Mouse (Mus musculus) midbrain, embryonic 11.5 days (tissue): ENCODE data around the gene Relt. TPM values are rescaled to one million over a fixed set of nuclear protein-coding genes. Genes with fewer than 3 reads are reported as not detected.
"Not testable (repeated sequence)": the region's sequence is repeated elsewhere in the genome, so short reads cannot be mapped to it uniquely, and the experiment has no call there.

Experiments
- ATAC-seq: fragments of 200-750 bp; cut with Nextera tagmentation; 2 replicates; pipeline ENCODE4 v1.8.0; 2017; ENCODE audit warnings: moderate TSS enrichment, moderate library complexity; ENCODE audit not compliant: low FRiP score
- DNase-seq: peaks from one replicate; pipeline ENCODE4 v3.0.0; 2015; ENCODE audit warnings: low spot score; ENCODE audit errors: missing footprints
- H3K27ac ChIP-seq: fragments of 300-500 bp; sonication (generic); 2 replicates; pipeline ENCODE4 v1.5.1; 2014; ENCODE audit warnings: low read depth, low read length
- H3K27me3 ChIP-seq: fragments of 300-500 bp; sonication (generic); 2 replicates; pipeline ENCODE4 v1.6.1; 2014; ENCODE audit warnings: mild to moderate bottlenecking, low read length, moderate library complexity, mixed read lengths; ENCODE audit not compliant: control insufficient read depth, insufficient read depth
- H3K36me3 ChIP-seq: fragments of 300-500 bp; sonication (generic); 2 replicates; pipeline ENCODE4 v1.6.1; 2014; ENCODE audit warnings: mild to moderate bottlenecking, low read length, moderate library complexity, mixed read lengths; ENCODE audit not compliant: control insufficient read depth, insufficient read depth
- H3K4me1 ChIP-seq: fragments of 300-500 bp; sonication (generic); 2 replicates; pipeline ENCODE4 v1.6.1; 2014; ENCODE audit warnings: low read length; ENCODE audit not compliant: control insufficient read depth, insufficient read depth
- H3K4me2 ChIP-seq: fragments of 300-500 bp; sonication (generic); 2 replicates; pipeline ENCODE4 v1.6.1; 2014; ENCODE audit warnings: mild to moderate bottlenecking, moderate library complexity
- H3K4me3 ChIP-seq: fragments of 300-500 bp; sonication (generic); 2 replicates; pipeline ENCODE4 v1.5.1; 2014; ENCODE audit warnings: low read depth, low read length
- H3K9ac ChIP-seq: fragments of 300-500 bp; sonication (generic); 2 replicates; pipeline ENCODE4 v1.6.1; 2014; ENCODE audit warnings: low read length
- H3K9me3 ChIP-seq: fragments of 300-500 bp; sonication (generic); 2 replicates; pipeline ENCODE4 v1.6.1; 2016; ENCODE audit warnings: low read length; ENCODE audit not compliant: control insufficient read depth
- WGBS: fragments of 180-500 bp; shearing (Covaris S2); extraction: QIAGEN DNeasy Blood & Tissue Kit; methylation state at CpG from one replicate; pipeline ENCODE4 v1.1.7; 2014; 5-methylcytosine and 5-hydroxymethylcytosine counted together
- polyA plus RNA-seq: library from polyadenylated mRNA; unstranded; fragments of >200 nt; fragmentation: Nextera tagmentation; extraction: Ambion mirVana; gene quantifications from 2 replicates; pipeline ENCODE4 v1.2.1, GENCODE M21; 2014

Relt gene
- polyA plus RNA-seq, 1 experiment from 2014 or later = 2.2 TPM

- H3K4me3 ChIP-seq = no peak overlapping the region
- ATAC-seq (no peak), DNase-seq (no peak)
- H3K4me2 ChIP-seq = no peak overlapping the region
- WGBS = 73% methylated on average over 5 of the region's 5 CpGs
- H3K36me3 ChIP-seq = no peaks in the 10 kb centered on the region
- H3K9me3 ChIP-seq = no peaks in the 10 kb centered on the region
- no peak overlapping the region for H3K27ac ChIP-seq
- H3K4me1 ChIP-seq = 0 out of 2 replicates have a peak, but pooled peaks cover 2% of the 10 kb centered on the region
- H3K9ac ChIP-seq = no peak overlapping the region
- H3K27me3 ChIP-seq = no peaks in the 10 kb centered on the region
These were observed 8.4 kb downstream of the Relt start for GRCm38 (mm10) chr7:100854861-100855260.

DNA sequence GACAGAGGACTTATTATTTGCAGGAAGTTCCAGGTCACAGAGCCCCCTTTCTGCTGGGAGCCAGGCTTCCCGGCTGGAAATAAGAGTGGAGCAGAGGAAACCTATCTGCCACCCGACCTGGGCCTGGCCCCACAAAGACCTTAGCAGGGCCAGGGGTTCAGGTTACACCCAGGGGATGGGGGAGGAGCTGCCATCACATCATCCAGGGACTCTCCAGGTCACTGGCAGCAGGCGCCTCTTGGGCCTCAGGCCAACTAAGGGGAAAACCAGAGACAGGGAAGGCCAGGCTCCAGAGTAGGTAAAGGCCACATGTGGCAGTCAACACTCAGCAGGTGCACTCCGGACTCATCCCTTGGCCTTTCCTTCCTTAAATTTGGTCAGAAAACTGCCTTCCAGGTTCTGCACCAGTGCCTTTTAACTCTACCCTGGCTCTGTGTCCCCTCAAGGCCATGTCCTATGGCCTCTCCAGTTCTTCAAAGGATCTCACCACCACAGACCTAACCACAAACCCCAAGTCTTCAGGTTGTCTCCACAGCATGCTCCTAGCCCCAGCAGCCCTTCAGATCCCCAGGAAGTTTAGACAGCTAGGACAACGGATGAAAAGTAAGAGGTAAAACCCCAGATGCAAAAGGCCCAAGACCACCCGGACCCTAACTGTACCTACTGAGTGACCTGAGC, 9.0 kb downstream of the Relt start:
- Histone ChIP-seq H3K27ac (no peak overlapping the region), H3K27me3 (no peaks in the 10 kb centered on the region), H3K4me2 (no peak overlapping the region), H3K9me3 (no peaks in the 10 kb centered on the region), H3K4me3 (no peak overlapping the region), H3K4me1 (0 out of 2 replicates have a peak, but pooled peaks cover 2% of the 10 kb centered on the region), H3K9ac (no peak overlapping the region; the same call in 1 of the 2 replicates), H3K36me3 (no peaks in the 10 kb centered on the region)
- ATAC-seq = no peak
- DNase-seq = peak; percentile 77
- 55% methylated on average over 6 of the region's 6 CpGs for WGBS

DNA sequence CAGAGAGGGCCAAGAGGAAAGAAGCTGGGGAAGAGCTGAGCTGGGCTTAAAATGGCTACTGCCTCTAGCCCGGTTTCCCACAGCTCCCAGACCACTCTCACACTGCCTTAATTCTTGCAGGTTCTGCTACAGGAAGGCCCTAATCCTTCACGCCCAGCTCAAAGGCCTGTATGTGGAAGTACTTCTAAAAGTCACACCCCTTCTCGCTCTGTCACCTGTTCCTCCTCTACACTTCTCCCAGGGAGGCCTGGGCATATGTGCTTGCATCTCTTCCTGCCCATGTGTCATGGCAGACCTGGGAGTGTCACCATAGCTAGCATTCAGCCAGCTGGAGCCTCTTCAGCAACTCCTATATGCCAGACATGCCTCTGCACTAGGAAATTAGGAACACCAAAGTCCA, 9.8 kb downstream of the Relt start:
- Histone ChIP-seq H3K4me2 (no peak overlapping the region), H3K4me1 (0 out of 2 replicates have a peak, but pooled peaks cover 2% of the 10 kb centered on the region), H3K9me3 (no peaks in the 10 kb centered on the region), H3K27ac (no peak overlapping the region), H3K9ac (no peak overlapping the region), H3K36me3 (no peaks in the 10 kb centered on the region), H3K27me3 (no peaks in the 10 kb centered on the region), H3K4me3 (no peak overlapping the region)
- DNase-seq (no peak), ATAC-seq (no peak)
- 80% methylated on average over 3 of the region's 3 CpGs for WGBS

DNA sequence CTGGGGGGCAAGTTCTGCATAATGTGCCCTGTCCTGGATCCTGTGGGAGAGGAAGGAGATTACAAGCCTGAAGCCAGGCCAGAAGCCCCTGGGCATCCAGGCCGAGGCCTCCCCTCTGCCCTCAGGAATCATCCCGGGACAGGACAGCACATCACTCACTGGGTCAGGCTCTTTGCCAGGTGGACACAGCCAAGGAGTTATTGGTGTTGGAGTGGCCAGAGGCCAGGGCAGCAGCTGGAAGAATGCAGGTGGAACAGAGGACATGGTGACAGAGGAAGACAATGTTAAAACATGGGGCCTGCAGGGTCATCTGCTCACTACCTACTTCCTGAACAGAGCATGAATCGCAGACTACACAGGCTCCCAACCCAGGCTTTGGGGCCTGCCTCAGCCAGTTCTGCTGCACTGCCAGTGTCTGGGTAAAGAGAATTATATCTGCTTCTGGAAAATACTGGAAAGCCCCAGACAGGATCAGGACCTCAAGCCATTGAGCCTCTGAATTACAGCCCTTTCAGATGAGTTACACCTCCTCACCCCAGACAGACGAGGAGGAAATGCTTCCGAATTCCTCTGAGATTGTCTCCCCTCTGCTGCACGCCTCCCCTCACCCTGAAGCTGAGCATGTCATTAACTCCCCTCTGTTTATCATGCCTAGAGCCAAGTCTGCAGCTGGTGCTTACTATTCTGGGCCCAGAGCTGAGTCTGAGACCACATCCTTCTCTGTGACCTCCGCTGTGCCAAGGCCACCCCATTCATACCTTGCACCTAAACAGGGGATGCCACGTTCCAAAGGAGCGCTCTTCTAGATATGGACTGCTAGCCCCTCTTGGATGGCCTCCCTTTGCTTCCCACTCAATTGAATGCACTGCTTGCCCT, 11.5 kb downstream of the Relt start:
- DNase-seq (peak; percentile 61), ATAC-seq (no peak)
- Histone ChIP-seq H3K4me2 (no peak overlapping the region), H3K9me3 (no peaks in the 10 kb centered on the region), H3K27me3 (no peaks in the 10 kb centered on the region), H3K4me1 (0 out of 2 replicates have a peak, but pooled peaks cover 2% of the 10 kb centered on the region), H3K27ac (no peak overlapping the region), H3K36me3 (no peaks in the 10 kb centered on the region), H3K4me3 (no peak overlapping the region), H3K9ac (no peak overlapping the region)
- WGBS = 82% methylated on average over 9 of the region's 9 CpGs

DNA sequence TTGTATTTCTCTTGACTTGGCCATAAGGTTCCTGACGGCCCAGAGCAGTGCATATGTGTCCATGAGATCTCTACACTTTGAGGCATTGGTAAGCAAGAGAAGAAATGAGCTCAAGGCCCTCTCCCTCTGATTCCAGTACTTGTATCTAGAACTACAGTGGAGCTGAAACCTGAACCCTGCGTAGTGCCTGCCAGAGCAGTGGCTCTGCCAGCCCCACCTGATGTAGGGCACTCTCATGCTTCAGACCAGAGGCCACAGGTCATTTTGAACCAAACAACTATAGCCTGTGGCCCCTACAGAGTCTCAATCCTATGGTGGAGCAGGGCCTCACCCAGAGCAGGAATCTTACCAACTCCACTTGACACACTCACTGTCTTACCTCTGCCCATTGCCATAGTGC, 13.7 kb downstream of the Relt start:
- Histone ChIP-seq H3K9ac (no peak overlapping the region), H3K4me3 (no peak overlapping the region), H3K4me2 (no peak overlapping the region), H3K27me3 (no peaks in the 10 kb centered on the region), H3K4me1 (0 out of 2 replicates have a peak, but pooled peaks cover 2% of the 10 kb centered on the region), H3K36me3 (no peaks in the 10 kb centered on the region), H3K27ac (no peak overlapping the region), H3K9me3 (no peaks in the 10 kb centered on the region)
- 90% methylated on average over 2 of the region's 2 CpGs for WGBS
- no peak for ATAC-seq
- peak; percentile 49 for DNase-seq

DNA sequence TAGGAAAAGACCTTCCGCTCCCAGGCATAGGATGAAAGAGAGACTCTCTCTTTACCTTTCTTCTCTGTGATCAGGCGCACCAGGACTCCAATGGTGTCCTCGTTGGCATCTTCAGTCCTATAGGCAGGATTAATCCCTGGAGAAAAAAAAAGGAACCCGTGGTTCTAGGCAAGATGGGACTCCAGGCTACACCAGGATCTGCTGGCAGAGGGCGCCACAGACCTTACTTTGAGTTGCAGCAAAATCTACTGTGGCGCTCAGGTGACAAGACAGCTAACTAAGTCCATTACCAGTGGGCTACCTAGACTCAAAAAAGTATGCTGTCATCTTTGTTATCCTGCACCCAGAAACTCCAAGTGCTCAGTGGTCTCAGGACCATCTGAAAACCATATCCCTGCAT, 14.5 kb downstream of the Relt start:
- no peak overlapping the region for H3K27ac ChIP-seq
- WGBS = 23% methylated on average over 6 of the region's 6 CpGs
- DNase-seq (peak; percentile 89), ATAC-seq (no peak; the same call in 1 of the 2 replicates)
- no peak overlapping the region for H3K9ac ChIP-seq
- H3K4me2 ChIP-seq = no peak overlapping the region
- H3K4me1 ChIP-seq = 0 out of 2 replicates have a peak, but pooled peaks cover 2% of the 10 kb centered on the region
- H3K4me3 ChIP-seq = no peak overlapping the region
- no peaks in the 10 kb centered on the region for H3K36me3 ChIP-seq
- H3K27me3 ChIP-seq = no peaks in the 10 kb centered on the region
- H3K9me3 ChIP-seq = no peaks in the 10 kb centered on the region

GRCm38 (mm10) chr7:100847131-100847530, 16.1 kb downstream of the Relt start:
- WGBS = 82% methylated on average over 6 of the region's 6 CpGs
- H3K4me2 ChIP-seq = no peak overlapping the region
- no peak overlapping the region for H3K9ac ChIP-seq
- no peaks in the 10 kb centered on the region for H3K9me3 ChIP-seq
- ATAC-seq = no peak
- H3K27me3 ChIP-seq = no peaks in the 10 kb centered on the region
- DNase-seq = peak; percentile 67
- H3K27ac ChIP-seq = no peak overlapping the region
- no peak overlapping the region for H3K4me3 ChIP-seq
- H3K36me3 ChIP-seq = no peaks in the 10 kb centered on the region
- 0 out of 2 replicates have a peak, but pooled peaks cover 2% of the 10 kb centered on the region for H3K4me1 ChIP-seq

DNA sequence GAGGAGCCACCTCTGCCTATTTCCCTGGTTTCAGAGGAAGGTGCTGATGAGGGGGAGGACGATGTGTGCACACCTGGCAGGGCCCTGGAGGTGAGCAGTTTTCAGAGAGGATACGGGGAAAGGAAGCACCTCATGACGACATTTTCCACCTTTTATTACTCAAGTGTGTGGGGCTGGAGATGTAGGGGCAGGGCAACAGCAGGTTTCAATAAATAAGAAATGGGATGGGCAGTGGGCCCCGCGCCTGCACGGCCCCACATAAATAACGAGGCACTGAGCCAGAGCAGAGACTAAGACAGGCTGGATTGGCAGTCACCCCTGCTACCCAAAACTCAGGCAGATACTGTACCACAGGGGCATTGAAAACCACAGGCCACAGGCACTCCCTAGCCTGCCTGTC, 17.2 kb downstream of the Relt start:
- H3K4me1 ChIP-seq, H3K9ac ChIP-seq, H3K27ac ChIP-seq, H3K4me2 ChIP-seq, H3K9me3 ChIP-seq, H3K4me3 ChIP-seq, H3K27me3 ChIP-seq, H3K36me3 ChIP-seq, ATAC-seq: not testable (repeated sequence)
- DNase-seq = peak; percentile 44
- WGBS = 83% methylated on average over 7 of the region's 7 CpGs

DNA sequence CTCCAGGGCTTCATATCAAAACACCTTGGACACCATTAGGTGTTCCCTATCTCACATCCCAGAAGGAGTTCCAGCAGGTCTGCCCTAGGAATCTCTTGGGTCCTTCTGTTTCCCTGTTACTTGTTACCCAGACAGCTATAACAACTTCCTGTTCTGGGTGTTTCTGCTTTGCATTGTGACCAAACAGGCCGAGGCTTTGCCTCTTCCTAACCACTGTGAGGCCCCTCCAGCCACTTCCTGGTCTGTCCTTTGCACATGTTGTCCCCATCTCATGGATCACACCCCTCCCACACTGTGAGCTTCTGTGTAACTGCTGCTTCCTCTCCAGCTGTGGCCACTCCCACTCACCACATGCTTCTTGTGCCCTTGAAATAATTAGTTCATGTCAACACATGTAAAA, 17.8 kb downstream of the Relt start:
- Histone ChIP-seq H3K9ac (no peak overlapping the region), H3K4me3 (no peak overlapping the region), H3K9me3 (no peaks in the 10 kb centered on the region), H3K4me1 (no peaks in the 10 kb centered on the region), H3K36me3 (no peaks in the 10 kb centered on the region), H3K4me2 (no peak overlapping the region), H3K27ac (no peak overlapping the region), H3K27me3 (no peaks in the 10 kb centered on the region)
- DNase-seq = no peak
- ATAC-seq = no peak
- WGBS = 74% methylated on average over 1 of the region's 1 CpGs
